Mouse (Mus musculus) midbrain, postnatal 0 days (tissue): ENCODE data around the gene Klhl6. TPM values are rescaled to one million over a fixed set of nuclear protein-coding genes. Genes with fewer than 3 reads are reported as not detected.
"Not testable (repeated sequence)": the region's sequence is repeated elsewhere in the genome, so short reads cannot be mapped to it uniquely, and the experiment has no call there.

Source experiments
- ATAC-seq: fragments of 200-750 bp; cut with Nextera tagmentation; 2 replicates; pipeline ENCODE4 v1.8.0; 2017; ENCODE audit warnings: moderate number of reproducible peaks, mild to moderate bottlenecking, moderate TSS enrichment, moderate library complexity; ENCODE audit not compliant: low FRiP score
- DNase-seq: peaks from one replicate; pipeline ENCODE4 v3.0.0-alpha.2; 2015; ENCODE audit warnings: low spot score
- H3K27ac ChIP-seq: fragments of 300-500 bp; sonication (generic); 2 replicates; pipeline ENCODE4 v1.5.1; 2014; ENCODE audit warnings: low read depth, mild to moderate bottlenecking, low read length, mixed read lengths
- H3K27me3 ChIP-seq: fragments of 300-500 bp; sonication (generic); 2 replicates; pipeline ENCODE4 v1.6.1; 2014; ENCODE audit warnings: low read length, control low read depth, mixed read lengths; ENCODE audit not compliant: insufficient read depth
- H3K36me3 ChIP-seq: fragments of 300-500 bp; sonication (generic); 2 replicates; pipeline ENCODE4 v1.6.1; 2014; ENCODE audit warnings: low read length, control low read depth, mixed read lengths; ENCODE audit not compliant: insufficient read depth
- H3K4me1 ChIP-seq: fragments of 300-500 bp; sonication (generic); 2 replicates; pipeline ENCODE4 v1.6.1; 2014; ENCODE audit warnings: mild to moderate bottlenecking, control low read depth, antibody characterized with exemption, low read length, mixed read lengths; ENCODE audit not compliant: insufficient read depth
- H3K4me2 ChIP-seq: fragments of 300-500 bp; sonication (generic); 2 replicates; pipeline ENCODE4 v1.6.1; 2014; ENCODE audit warnings: low read depth, mild to moderate bottlenecking, low read length, mixed read lengths; ENCODE audit not compliant: poor library complexity, severe bottlenecking
- H3K4me3 ChIP-seq: fragments of 300-500 bp; sonication (generic); 2 replicates; pipeline ENCODE4 v1.5.1; 2014; ENCODE audit warnings: low read depth, mild to moderate bottlenecking, low read length, moderate library complexity
- H3K9ac ChIP-seq: fragments of 300-500 bp; sonication (generic); replicated peaks from 2 replicates; pipeline ENCODE4 v1.6.1; 2014; ENCODE audit warnings: mild to moderate bottlenecking, low read length, moderate library complexity, mixed read lengths; ENCODE audit not compliant: poor library complexity, severe bottlenecking
- H3K9me3 ChIP-seq: fragments of 300-500 bp; sonication (generic); 2 replicates; pipeline ENCODE4 v1.6.1; 2016; ENCODE audit warnings: low read length, control low read depth
- CTCF ChIP-seq: IDR thresholded peaks from 2 replicates; pipeline ENCODE4 v1.5.1; 2016; ENCODE audit warnings: antibody characterized with exemption, mild to moderate bottlenecking
- WGBS: fragments of 180-500 bp; shearing (Covaris S2); extraction: QIAGEN DNeasy Blood & Tissue Kit; methylation state at CpG from one replicate; pipeline ENCODE4 v1.1.7; 2014; 5-methylcytosine and 5-hydroxymethylcytosine counted together
- polyA plus RNA-seq: library from polyadenylated mRNA; unstranded; fragments of >200 nt; fragmentation: Nextera tagmentation; extraction: Ambion mirVana; gene quantifications from 2 replicates; pipeline ENCODE4 v1.2.1, GENCODE M21; 2015
- total RNA-seq: library from RNA; depleted of rRNA; stranded (reverse); fragments of >200 nt; gene quantifications from 2 replicates; pipeline ENCODE4 v1.2.3, GENCODE M21; 2014; rRNA removed

Klhl6 gene
- total RNA-seq (2.6 TPM in 2 replicates), polyA plus RNA-seq (2.5 and 2.6 TPM in 2 replicates)

DNA sequence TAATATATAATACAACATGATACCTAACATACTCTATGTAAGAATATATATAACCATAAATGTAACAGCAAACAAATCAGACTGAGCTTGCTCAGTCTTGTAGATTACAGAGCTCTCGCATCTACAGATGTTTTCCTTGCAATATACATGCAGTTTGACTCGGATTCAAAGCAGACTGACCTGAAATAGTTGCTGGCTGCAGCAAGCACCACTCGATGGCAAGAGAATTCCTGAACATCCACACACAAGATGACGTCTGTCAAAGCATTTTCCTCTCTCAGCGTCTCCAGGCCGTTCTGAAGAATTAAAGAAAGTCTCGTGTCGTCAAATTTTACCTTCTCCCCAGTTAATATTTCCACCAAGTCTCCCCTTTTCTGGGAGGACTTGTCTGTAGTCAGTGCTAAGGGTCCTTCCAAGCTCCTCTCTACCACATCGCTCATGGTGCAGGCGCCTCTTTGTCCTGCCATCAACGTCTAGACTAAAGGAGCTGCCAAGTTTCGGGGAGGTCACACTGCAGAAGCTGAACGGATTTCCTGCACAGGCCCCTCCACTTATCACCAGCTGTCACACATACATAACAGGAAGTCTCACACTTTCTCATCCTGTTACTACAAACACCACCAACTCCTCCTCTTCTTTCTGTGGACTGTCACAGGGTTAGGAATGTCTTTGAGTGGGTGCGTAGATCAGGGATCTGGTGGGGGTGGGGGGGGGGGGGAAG lies at the start of gene Klhl6:
Klhl6 (minus strand) TSS at position 501 of the 721 bp plus-strand sequence.
- Histone ChIP-seq H3K4me1 (no peaks in the 10 kb centered on the region), H3K27ac (no peak within 1 kb of the TSS), H3K9ac (no peak within 1 kb of the TSS), H3K36me3 (no peaks in the 10 kb centered on the region), H3K4me3 (no peak within 1 kb of the TSS; the same call in 1 of the 2 replicates), H3K27me3 (no peaks in the 10 kb centered on the region), H3K9me3 (no peaks in the 10 kb centered on the region), H3K4me2 (no peak within 1 kb of the TSS)
- WGBS = 77% methylated on average over 14 of the region's 14 CpGs
- ATAC-seq (no peak), DNase-seq (no peak)
- no peak for TF ChIP-seq CTCF

DNA sequence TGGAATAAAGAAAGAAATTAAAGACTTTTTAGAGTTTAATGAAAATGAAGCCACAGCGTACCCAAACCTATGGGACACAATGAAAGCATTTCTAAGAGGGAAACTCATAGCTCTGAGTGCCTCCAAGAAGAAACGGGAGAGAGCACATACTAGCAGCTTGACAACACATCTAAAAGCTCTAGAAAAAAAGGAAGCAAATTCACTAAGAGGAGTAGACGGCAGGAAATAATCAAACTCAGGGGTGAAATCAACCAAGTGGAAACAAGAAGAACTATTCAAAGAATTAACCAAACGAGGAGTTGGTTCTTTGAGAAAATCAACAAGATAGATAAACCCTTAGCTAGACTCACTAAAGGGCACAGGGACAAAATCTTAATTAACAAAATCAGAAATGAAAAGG lies 44.4 kb upstream of the Klhl6 start:
- H3K4me1 ChIP-seq, H3K36me3 ChIP-seq, H3K9ac ChIP-seq, H3K27ac ChIP-seq, DNase-seq, ATAC-seq, H3K27me3 ChIP-seq, H3K9me3 ChIP-seq, H3K4me2 ChIP-seq, H3K4me3 ChIP-seq: not testable (repeated sequence)
- WGBS = 60% methylated on average over 2 of the region's 4 CpGs

DNA sequence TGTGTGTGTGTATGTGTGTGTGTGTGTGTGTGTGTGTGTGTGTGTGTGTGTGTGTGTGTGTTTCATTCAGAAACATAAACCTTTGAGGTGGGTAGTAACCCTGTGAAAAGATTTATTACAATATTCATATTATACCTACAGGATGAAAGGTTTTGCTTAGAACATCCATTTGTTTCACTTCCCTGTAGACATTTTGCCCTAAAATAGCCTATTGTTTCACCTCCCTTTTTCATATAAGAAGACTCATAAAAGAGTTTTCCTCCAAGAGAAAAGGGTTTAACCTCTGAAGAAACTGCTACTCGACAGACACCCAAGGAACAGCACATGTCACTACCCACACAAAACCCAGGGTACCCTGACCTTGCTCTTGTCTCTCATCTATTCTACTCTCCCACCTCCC lies 40.0 kb upstream of the Klhl6 start:
- 86% methylated on average over 1 of the region's 1 CpGs for WGBS
- Histone ChIP-seq H3K27ac (no peak overlapping the region), H3K9ac (no peak overlapping the region), H3K36me3 (no peaks in the 10 kb centered on the region), H3K9me3 (no peaks in the 10 kb centered on the region), H3K4me3 (no peak overlapping the region), H3K27me3 (no peaks in the 10 kb centered on the region), H3K4me2 (no peak overlapping the region), H3K4me1 (no peaks in the 10 kb centered on the region)
- TF ChIP-seq CTCF = no peak
- no peak for DNase-seq
- no peak for ATAC-seq

DNA sequence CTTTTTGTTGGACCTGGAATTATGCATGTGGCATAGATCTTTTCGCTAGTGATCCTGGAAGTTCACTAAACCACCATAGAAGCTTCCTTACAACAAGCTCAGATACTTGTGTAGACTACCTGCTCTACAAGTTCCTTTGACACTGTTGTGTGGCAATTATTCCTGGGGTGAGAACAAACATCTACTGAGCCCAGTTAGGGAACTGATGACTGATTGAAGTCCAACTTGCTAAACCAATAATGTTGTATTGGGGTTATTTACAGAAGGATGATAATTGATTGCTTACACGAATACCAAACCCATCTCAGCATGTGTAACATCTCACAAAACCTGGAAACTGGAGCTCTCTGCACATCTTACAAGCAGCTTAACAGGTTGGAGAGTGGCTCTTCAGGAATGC lies 39.0 kb upstream of the Klhl6 start:
- Histone ChIP-seq H3K4me1 (no peaks in the 10 kb centered on the region), H3K27me3 (no peaks in the 10 kb centered on the region), H3K4me3 (no peak overlapping the region), H3K36me3 (no peaks in the 10 kb centered on the region), H3K4me2 (no peak overlapping the region), H3K27ac (no peak overlapping the region), H3K9ac (no peak overlapping the region), H3K9me3 (no peaks in the 10 kb centered on the region)
- TF ChIP-seq CTCF = no peak
- ATAC-seq = no peak
- WGBS = 87% methylated on average over 2 of the region's 2 CpGs
- DNase-seq = no peak

DNA sequence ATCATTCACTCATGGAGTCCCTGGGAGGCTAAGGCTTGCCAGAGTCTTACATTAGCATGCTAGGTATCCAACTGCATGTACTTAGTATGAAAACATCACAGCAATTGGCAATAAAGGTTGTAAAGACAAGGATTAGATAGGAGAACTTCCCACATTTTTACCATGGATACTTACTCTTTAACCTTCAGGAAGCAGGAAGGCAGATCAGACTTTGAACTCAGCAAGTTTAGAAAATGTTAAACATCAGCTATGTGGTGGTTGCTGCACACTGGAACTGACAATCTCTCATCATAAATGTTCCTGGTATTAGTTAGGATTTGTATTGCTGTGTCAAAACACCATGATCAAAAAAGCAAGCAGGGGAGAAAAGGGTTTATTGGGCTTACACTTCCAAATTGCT lies 29.8 kb upstream of the Klhl6 start:
- Histone ChIP-seq H3K9me3 (no peaks in the 10 kb centered on the region), H3K9ac (no peak overlapping the region), H3K27ac (no peak overlapping the region), H3K27me3 (no peaks in the 10 kb centered on the region), H3K4me1 (no peaks in the 10 kb centered on the region), H3K4me3 (no peak overlapping the region), H3K4me2 (no peak overlapping the region), H3K36me3 (no peaks in the 10 kb centered on the region)
- no peak for TF ChIP-seq CTCF
- no peak for ATAC-seq
- DNase-seq = no peak

DNA sequence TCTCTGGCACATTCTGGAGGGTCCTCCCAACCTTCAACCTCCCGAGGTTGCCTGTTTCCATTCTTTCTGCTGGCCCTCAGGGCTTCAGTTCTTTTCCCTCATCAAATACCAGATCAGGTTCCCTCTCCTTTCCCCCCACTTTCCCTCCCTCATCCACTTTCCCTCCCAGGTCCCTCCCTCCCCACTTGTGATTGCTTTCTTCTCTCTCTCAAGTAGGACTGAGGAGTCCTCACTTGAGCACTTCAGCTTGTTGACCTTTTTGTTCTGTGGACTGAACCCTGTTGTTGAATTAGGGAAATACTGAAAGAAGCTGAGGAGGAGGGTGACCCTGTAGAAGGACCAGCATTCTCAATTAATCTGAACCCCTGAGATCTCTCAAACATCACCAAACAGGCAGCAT lies 23.2 kb upstream of the Klhl6 start:
- no peaks in the 10 kb centered on the region for H3K27me3 ChIP-seq
- DNase-seq (no peak), ATAC-seq (no peak)
- 62% methylated on average over 1 of the region's 1 CpGs for WGBS
- no peak overlapping the region for H3K9ac ChIP-seq
- TF ChIP-seq CTCF = no peak
- H3K4me3 ChIP-seq = no peak overlapping the region
- H3K27ac ChIP-seq = no peak overlapping the region
- no peaks in the 10 kb centered on the region for H3K9me3 ChIP-seq
- no peak overlapping the region for H3K4me2 ChIP-seq
- no peaks in the 10 kb centered on the region for H3K36me3 ChIP-seq
- H3K4me1 ChIP-seq = no peaks in the 10 kb centered on the region

DNA sequence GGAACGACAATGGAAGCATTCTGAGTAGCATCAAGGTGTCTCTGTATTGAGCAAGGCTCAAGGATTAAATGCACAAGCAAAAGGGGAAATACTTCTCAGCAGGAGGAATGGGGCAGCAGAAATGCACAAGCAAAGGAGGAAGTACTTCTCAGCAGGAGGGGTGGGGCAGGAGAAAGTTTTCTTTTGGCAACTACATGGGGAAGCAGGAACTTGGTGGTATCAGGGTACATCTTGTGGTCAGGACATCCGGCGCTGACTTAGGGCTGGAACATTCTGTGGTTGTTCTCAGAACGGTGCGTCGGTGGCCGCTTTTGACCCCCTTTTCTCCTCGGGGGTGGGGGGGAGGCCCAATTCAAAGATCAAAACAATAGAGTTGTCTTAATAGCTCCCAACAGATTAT lies 17.4 kb upstream of the Klhl6 start:
- not testable (repeated sequence) for ATAC-seq, H3K27me3 ChIP-seq, H3K9me3 ChIP-seq, H3K4me3 ChIP-seq, DNase-seq, H3K4me2 ChIP-seq, H3K9ac ChIP-seq, H3K27ac ChIP-seq, H3K4me1 ChIP-seq, H3K36me3 ChIP-seq
- 92% methylated on average over 8 of the region's 8 CpGs for WGBS
